Mouse (Mus musculus) liver, embryonic 16.5 days (tissue): ENCODE data around the gene Adgrl3. TPM values are rescaled to one million over a fixed set of nuclear protein-coding genes. Genes with fewer than 3 reads are reported as not detected.

Source experiments
- microRNA-seq: library from miRNA; unstranded; fragments of <30 nt; microRNA quantifications from one replicate; pipeline ENCODE4, GENCODE M21; 2016
- polyA plus RNA-seq: library from polyadenylated mRNA; unstranded; fragments of >200 nt; fragmentation: Nextera tagmentation; extraction: Ambion mirVana; gene quantifications from 2 replicates; pipeline ENCODE4 v1.2.1, GENCODE M21; 2015

The Adgrl3 gene
- polyA plus RNA-seq, 1 experiment from 2014 or later, result 0.89 TPM

Small RNAs within 50 kb of the gene (microRNA-seq; reads per million reads assigned to microRNA genes)
- gene Gm22048, result not detected
